Mouse (Mus musculus): ENCODE results near the gene Asz1.

DNA sequence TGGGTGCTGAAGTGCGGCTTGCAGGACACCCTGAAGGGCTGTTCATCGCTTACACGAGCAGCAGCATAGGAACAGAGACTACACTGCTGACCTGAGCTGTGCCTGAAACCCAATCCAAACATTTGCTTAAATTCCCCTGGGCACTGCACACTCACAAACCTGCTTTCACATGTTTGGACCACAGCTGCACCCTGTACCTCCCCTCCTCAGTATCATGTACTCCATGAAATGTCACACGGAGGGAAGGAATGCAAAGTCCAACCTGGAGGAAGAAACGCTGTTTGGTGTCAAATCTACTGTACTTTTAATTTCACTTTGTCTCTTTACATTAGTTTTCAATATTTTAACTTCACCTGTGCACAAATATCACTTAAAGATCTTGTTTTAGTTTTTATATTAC, 19.8 kb downstream of the Asz1 start:
- TF ChIP-seq CTCF (IDR thresholded peaks at IDR 0.05; ENCODE audit: extremely low read depth, insufficient read length, insufficient replicate concordance, low read depth, low read length) (no peak), POLR2A (IDR thresholded peaks at IDR 0.05; ENCODE audit: low read depth, low read length) (no peak)

Data from small intestine, adult 2 months (tissue).